Mouse (Mus musculus) erythroblast, adult 5-6 weeks (primary cell): ENCODE results near the gene Ocm. TPM values are rescaled to one million over a fixed set of nuclear protein-coding genes. Genes with fewer than 3 reads are reported as not detected.

Experiments
- total RNA-seq, 2 experiments: library from RNA; stranded (forward) in 1 of 2; stranded (reverse) in 1 of 2; fragments of 150-400 nt in 1 of 2; fragments of 200-764, 138-1000 nt in 1 of 2; gene quantifications; 2 replicates each; pipeline versions ENCODE4 v1.2.3 to v1.2.4; 2015 to 2017; ENCODE audit warnings: low replicate concordance in 2 of 2

The Ocm gene
- total RNA-seq, 2 experiments from 2014 or later: not detected

Other genes with a start within 250 kb of the Ocm start
- gene Eif2ak1, start 208.9 kb downstream of the Ocm start, total RNA-seq (2015; ENCODE audit: low replicate concordance): 338 and 412 TPM in 2 replicates
- 746 and 827 TPM in 2 replicates for gene Eif2ak1, start 208.9 kb downstream of the Ocm start, total RNA-seq (2017; ENCODE audit: low replicate concordance)
- gene Ankrd61, start 129.0 kb downstream of the Ocm start, total RNA-seq (2015; ENCODE audit: low replicate concordance): not detected in 2 replicates
- gene Ankrd61, start 129.0 kb downstream of the Ocm start, total RNA-seq (2017; ENCODE audit: low replicate concordance): 2.9 and 10.7 TPM in 2 replicates
- gene Aimp2, start 116.8 kb downstream of the Ocm start, total RNA-seq (2015; ENCODE audit: low replicate concordance): 15.7 and 20.4 TPM in 2 replicates
- gene Aimp2, start 116.8 kb downstream of the Ocm start, total RNA-seq (2017; ENCODE audit: low replicate concordance): 14.6 and 25.8 TPM in 2 replicates
- 2.5 and 6.1 TPM in 2 replicates for gene Pms2, start 116.7 kb downstream of the Ocm start, total RNA-seq (2015; ENCODE audit: low replicate concordance)
- 14.8 and 17.8 TPM in 2 replicates for gene Pms2, start 116.7 kb downstream of the Ocm start, total RNA-seq (2017; ENCODE audit: low replicate concordance)
- gene Gm42421, start 98.5 kb downstream of the Ocm start, total RNA-seq (2015; ENCODE audit: low replicate concordance): not detected in 2 replicates
- gene Gm42421, start 98.5 kb downstream of the Ocm start, total RNA-seq (2017; ENCODE audit: low replicate concordance): 6.0 TPM in 1 of 2 replicates, not detected in the other
- 4.4 TPM in 1 of 2 replicates, not detected in the other for gene Rsph10b, start 93.6 kb downstream of the Ocm start, total RNA-seq (2015; ENCODE audit: low replicate concordance)
- gene Rsph10b, start 93.6 kb downstream of the Ocm start, total RNA-seq (2017; ENCODE audit: low replicate concordance): 3.8 and 7.0 TPM in 2 replicates
- gene Ccz1, start 11.8 kb downstream of the Ocm start, total RNA-seq (2015; ENCODE audit: low replicate concordance): 24.9 and 37.7 TPM in 2 replicates
- 25.3 and 38.5 TPM in 2 replicates for gene Ccz1, start 11.8 kb downstream of the Ocm start, total RNA-seq (2017; ENCODE audit: low replicate concordance)
- 7.5 and 8.2 TPM in 2 replicates for gene Lmtk2, start 73.8 kb upstream of the Ocm start, total RNA-seq (2015; ENCODE audit: low replicate concordance)
- 10.3 and 11.6 TPM in 2 replicates for gene Lmtk2, start 73.8 kb upstream of the Ocm start, total RNA-seq (2017; ENCODE audit: low replicate concordance)
- 0.19 TPM in 1 of 2 replicates, not detected in the other for gene Bhlha15, start 163.6 kb upstream of the Ocm start, total RNA-seq (2015; ENCODE audit: low replicate concordance)
- gene Bhlha15, start 163.6 kb upstream of the Ocm start, total RNA-seq (2017; ENCODE audit: low replicate concordance): not detected in 2 replicates
- 0.38 and 2.1 TPM in 2 replicates for gene Tecpr1, start 196.9 kb upstream of the Ocm start, total RNA-seq (2015; ENCODE audit: low replicate concordance)
- gene Tecpr1, start 196.9 kb upstream of the Ocm start, total RNA-seq (2017; ENCODE audit: low replicate concordance): 0.56 and 0.94 TPM in 2 replicates
- gene Bri3, start 217.8 kb upstream of the Ocm start, total RNA-seq (2015; ENCODE audit: low replicate concordance): 1.9 and 9.0 TPM in 2 replicates
- 7.6 and 19.7 TPM in 2 replicates for gene Bri3, start 217.8 kb upstream of the Ocm start, total RNA-seq (2017; ENCODE audit: low replicate concordance)